Mouse (Mus musculus) heart, adult 8-10 months (tissue): Measurements from ENCODE around the gene Adh7. TPM values are rescaled to one million over a fixed set of nuclear protein-coding genes. Genes with fewer than 3 reads are reported as not detected.

ENCODE experiments used
- DNase-seq: peaks from one replicate; pipeline ENCODE4 v3.0.0; 2022; ENCODE audit warnings: low spot score
- total RNA-seq, 4 experiments: library from RNA; stranded (reverse); gene quantifications; 2 replicates each; pipeline ENCODE4 v1.2.4; 2022

Gene Adh7
- total RNA-seq, 4 experiments from 2014 or later = 0.11 to 0.81 (median 0.47) TPM

DNA sequence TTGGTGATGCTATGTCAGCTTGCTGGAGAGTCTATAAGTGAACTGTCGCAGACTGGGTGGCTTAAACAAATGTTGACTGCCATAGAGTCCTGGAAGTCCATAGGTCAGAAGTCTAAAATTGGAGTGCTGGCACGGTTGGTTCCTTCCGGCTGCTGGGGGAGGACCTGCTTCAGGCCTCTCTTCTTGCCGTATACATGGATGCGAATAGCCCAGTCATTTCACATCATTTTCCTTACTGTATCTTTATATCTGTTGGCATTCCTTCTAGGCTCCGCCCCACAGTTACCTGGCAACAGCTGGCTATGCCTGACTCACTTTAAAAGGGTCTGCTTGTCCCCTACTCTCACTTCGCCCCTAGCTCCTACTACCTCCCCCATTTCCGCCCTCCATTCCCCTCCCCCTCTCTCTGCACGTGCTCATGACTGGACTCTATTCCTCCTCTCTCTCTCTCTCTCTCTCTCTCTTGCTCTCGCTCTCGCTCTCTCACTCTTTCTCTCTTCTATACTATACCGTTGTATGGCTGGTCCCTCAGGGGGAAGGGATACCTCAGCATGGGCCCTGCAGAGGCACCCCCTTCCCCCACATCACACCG, 6.9 kb downstream of the Adh7 start:
- no peak for DNase-seq

DNA sequence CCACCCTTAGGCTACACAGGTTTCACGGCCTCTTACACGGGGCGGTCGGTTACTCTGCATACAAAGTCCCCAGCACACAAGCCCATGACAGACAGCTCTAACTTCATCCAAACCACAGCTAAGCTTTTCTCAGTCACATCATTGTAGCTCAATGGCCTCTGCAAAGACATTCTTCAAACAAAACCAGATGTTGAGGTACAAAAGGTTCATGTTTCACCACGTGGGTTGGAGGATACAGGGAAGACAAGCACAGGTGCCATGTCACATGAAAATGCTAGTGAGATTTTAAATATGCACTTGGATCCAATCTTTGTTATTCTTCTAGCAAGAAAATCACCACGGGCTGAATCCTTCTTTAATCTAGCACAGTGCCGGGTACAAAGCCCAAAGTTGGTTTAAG, 7.8 kb downstream of the Adh7 start:
- DNase-seq = no peak

DNA sequence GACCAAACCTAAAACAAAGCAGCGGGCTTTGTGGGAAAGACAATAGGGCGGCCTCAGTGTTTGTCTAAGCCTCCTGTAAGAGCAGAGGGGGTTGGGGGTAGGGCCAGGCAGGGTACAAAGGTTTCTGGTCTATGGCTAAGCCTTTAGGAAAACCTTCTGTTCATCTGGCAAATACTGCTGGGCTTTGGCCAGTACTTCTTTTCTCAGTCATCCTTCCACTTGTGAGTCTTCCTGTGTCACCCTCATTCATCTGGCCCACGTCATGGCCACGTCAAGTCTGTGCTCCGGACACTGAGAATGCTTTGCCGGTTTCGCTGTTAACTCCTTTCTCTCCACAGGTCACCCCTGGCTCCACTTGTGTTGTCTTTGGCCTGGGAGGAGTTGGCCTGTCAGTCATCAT, 8.3 kb downstream of the Adh7 start:
- DNase-seq = no peak

DNA sequence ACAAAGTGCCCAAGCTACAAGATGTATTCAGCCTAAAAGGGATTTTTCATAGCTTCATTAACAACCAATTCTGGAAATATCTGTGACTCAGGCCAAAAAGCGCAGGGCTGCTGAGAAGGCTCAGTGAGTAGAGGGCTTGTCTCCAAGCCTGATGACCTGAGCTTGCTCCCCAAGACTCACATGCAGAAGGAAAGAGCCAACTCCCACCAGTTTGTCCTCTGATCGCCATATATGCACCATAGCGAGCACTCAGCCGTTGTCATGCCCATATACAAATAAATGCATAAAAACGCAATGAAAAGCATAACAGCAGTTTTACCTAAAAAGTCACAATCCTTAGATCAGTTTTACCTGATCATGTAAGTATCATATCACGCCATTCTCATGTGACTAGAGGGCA, 8.9 kb downstream of the Adh7 start:
- DNase-seq = no peak

DNA sequence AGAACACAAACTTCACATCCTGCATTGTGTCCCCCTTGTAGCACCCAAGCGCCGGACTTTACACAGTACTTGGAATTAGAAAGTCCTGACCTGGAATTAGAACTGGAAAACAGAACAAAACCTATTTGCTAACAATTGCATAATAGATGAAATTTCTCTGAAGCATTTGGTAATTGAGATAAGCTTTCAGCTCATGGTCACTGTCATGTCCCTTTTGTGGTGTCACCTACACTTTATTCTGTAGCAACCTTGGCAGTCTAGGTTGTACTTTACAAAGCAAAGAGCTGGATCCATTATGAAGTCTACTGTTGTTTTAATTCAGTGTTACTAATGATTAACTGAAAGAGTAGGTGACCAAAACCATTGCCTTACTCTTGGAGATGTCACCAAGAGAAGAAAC, 9.5 kb downstream of the Adh7 start:
- no peak for DNase-seq

DNA sequence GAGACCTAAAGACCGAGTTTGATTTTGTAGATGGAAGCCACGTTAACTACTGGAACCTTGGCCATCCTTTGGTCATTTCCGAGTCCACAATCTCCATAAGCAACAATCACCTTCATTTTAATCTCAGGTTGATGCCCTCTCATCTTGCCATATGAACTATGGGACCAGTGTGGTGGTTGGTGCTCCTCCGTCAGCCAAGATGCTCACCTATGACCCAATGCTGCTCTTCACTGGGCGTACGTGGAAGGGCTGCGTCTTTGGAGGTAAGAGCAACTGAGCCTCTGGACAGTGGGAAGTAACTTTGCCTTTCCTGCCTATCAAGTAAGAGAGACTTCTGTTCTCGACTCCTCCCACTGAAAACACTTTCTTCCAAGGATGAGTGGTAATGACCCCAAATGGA, 10.2 kb downstream of the Adh7 start:
- DNase-seq = no peak

DNA sequence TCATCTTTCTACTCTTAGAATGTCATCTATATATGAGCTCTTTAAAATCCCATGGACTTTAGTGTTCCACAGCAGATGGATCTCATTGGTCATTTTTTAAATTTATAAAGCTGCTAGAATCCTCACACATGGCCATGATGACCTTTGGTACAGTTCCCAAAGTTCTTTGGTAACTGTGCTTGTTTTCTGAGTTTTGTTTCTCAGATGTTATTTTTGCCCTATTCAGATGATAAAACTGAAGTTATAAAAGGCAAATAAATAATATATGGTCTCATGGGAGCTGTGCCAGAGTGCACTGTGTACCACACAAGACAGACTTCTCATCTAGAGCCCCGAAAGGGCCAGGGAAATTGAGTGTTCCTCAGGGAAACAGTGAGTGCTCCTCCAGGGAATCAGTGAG, 11.9 kb downstream of the Adh7 start:
- no peak for DNase-seq

DNA sequence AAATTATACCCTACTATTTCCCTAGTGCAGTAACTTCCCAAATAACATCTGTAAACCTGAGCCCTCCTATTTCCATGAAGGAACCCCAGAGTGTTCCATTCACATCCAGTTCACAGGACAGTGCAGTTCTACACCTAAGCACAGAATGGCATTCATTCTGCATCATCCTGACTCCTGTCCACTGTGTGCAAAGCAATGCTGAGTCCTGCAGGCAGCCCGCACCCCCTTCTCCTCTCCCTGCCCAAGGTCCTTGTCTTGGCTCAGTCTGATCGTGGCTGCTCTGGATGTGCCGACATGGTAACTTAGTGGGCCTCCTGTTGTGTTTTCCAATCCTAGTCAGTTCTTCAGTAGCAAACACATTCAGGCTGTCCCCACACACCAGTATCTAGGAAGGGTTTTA, 12.7 kb downstream of the Adh7 start:
- no peak for DNase-seq

DNA sequence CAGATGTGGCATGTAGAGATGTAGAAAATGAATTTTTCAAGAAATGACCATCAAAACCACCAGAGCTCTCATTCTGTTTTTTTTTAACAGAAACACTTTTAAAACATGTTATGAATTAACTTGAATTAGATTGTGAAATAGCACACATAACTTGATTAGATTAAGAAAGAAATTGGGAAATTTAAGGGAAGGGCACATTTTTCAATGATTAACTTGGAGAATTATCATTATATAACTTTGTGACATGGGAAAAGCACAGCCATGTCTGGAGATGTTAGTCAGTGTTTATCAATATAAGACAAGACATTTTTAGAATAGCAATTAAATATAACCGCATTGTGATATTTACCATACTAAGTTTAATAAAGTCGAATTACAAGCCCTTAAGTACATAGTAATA, 14.0 kb downstream of the Adh7 start:
- DNase-seq = no peak

DNA sequence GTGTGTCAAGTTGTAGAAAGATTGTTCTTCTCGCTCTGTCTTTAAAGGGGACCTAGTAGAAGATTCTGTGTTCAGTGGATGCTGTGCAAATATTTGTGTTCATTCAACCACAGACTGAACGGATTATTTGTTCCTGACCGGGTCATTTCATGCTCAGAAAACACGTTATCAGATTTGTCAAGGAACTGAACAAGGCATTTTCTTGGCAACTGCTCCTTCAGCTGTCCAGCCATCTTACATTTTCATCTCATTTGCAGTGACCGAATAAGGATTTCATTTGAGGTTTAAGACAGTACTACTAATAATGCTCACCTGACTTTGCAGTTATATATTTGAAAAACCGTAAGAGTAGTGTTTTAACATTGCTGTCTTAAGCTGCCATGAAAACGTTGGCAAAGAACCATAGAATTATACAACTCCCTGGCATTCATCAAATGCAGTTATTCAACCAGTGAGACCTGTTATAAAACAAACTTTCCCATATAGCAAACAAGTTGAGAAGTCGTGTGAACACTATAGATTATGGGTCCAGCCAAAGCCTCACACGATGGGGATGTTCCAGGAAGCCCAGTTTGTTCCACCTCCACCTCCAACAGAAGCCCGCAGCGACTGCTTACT, 19.1 kb downstream of the Adh7 start:
- DNase-seq = no peak

DNA sequence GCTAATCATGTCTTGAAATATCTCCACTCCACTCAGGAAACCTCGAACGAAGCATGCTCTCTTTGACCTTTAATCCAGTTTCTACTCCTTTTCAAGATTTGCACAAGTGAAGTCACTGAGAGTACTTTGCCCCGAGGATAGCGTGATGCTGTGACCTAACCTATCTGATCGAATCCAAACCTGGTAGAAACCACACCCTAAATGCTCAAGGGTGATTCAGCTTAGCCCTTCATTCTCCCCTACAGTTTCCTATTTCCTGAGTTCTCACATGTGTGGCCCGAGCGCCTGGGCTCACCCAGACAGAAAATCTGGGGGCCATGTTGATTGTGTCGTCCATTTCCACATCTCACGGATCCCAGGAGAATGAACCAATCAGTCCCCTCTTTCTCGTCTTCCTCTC, 20.5 kb downstream of the Adh7 start:
- no peak for DNase-seq

DNA sequence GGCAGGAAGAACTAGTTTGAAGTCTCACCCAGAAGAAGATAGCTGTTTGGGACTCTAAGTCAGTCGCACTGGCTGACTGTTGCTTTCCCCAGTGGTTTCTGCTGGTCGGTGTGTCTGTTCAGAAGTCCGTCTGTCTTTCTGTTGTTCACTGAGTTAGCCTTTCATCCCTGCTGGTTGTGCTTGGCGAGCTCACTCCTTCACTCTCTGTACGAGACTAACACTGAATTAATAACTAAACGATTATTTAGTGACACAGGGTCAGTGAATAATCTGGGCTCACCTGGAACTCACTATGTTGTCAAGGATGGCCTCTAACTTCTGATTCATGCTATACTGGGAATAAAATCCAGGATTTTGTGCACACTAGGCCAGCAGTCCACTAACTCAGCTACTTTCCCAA, 21.9 kb downstream of the Adh7 start:
- no peak for DNase-seq

DNA sequence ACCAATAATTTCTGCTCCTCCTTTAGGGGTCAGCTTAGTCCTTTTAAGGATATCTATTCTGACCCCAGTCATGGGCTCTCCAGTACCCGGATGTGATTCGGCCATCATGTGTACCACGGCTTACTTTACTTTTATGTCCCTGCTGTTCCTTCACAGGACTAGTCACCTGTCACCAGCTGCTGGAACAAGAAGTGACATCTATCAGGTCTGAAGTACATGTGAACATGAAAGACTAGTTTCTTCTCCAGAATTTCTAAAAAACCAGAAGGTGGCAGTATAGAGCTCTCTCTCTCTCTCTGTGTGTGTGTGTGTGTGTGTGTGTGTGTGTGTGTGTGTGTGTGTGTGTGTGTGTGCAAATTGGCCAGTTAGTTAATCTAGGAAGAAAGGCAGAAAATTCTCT, 22.9 kb downstream of the Adh7 start:
- DNase-seq = no peak

DNA sequence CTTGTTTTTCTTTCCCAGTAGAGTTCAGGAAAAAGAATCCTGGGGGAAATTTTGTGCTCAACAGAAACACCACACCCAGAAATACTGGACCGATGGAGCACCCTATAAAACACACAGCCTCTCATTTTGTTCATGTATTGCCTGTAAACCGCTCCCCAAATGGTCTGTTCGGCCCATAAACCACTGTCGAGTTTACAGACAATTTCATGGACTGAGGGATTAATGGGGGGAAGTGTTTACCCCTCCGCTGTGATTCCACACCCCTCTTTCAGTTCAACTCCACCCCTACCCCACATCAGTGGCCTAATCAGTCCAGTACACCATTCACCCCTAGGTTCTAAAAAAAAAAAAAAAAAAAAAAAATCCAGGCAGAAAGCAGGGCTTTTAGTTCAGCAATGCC, 23.4 kb downstream of the Adh7 start:
- DNase-seq = no peak

DNA sequence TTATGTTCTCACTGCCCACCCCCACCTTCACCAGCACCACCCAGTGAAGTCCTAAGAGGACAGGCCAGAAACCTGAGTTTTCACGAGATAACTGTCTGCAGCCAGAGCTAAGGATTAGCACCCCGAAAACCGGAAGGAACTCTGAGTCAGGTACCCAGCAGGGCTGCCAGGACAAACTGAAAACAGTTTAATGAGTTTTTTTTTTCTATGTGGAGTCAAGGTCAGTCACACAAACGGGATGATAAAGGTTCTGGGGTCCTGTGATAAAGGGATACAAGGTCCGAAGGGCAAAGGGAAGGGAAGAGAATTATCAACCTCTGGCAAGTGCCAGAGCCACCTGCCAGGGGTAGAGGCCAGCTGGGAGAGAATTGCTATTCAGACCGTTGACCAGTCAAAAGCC, 23.8 kb downstream of the Adh7 start:
- peak; percentile 24 for DNase-seq

DNA sequence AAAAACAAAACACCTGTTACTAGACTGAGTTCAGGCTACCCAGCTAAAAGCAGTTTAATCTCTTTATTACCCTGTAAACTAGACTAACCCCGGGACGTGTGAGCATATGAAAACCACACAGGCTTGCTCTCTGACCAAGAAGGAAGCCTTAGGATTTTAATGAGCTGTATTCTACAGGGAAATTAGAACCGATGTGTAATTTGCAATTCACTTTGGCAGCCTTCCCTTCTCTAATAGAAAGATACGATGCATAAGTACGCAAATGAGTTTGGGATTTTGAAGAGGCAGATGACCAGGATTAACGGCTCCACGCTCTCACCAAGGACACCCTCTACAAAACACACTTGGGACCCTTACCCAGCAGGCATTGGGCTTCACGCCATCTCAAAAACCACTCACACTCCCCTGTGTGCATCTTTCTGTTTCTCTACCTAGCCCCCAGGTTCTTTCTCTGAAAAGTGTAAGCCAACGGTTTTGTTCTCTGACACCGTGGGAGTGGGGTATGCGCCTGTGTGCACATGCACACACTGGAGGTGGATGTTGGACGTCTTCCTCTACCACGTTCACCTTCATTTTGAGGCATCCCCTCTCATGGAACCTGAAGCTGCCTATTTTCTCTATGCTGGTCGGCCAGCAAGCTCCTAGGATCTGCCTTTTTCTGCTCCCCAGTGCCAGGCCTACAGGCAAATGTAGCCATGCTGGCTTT, 24.6 kb downstream of the Adh7 start:
- DNase-seq = no peak

DNA sequence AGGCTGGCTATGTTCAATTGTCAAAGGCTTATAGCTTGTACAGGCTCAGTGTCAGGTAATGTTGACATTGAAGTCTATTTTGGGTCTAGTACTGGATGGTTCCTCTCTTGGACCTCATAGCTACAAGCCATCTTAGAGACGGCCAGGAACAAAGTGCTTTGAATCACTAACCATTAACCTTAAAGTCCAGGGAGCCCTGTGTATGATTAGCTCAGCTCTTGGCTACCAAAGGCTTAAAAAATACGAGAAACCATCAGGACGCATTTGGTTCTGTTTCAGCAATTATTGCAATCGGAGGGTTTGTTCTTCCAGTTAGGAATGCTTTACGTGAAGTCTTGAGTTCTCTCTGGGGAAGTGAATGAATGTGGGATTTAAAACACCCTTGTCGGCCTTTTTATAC, 25.4 kb downstream of the Adh7 start:
- no peak for DNase-seq

DNA sequence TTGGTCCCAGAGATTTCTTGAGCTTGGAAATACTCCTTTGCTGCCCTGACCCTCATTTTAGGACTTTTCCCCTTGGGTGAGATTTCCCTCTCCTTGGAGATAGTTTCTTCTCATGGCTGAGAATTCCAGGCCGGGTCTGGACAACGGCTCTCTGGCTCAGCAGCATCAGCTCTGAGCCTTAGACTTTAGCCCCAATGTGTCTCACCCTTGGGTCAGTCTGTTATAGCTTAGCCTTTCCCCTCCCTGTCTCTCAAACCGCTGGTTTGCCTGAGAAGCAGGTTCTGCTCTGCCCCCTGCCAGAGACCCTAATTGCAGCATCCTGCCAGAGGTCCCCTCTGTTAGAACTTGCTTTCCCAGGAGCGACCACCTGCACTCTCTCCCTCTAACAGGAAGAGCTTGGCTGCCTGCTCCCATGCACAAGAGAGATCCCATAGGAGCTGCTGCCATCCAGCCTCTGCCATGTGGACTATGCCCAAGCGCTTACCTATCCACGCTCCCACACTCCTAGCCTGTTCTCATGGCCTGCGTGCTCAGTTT, 26.8 kb downstream of the Adh7 start:
- no peak for DNase-seq

DNA sequence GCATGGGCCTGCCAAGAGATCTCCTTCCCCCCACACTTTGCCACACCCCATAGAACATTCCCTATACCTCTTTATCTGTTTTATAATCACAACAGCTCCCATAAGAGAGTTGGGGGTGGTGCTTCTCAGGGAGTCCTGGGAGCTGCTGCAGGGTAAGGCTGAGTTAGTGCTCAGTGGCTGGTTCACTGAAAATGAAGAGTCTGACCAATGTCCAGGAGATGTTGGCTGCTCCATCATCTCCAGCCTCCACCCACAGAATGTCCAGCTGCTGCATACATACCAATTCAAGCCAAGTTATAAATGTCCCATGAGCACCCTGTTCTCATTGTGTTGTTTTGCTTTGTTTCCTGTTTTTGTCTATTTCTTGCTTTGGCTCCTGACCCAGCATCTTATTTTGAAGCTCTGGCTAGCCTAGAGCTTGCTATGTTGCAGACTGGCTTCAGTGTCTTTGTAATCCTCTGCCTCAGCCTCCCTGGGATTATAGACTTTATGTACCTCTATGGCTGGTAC, 29.0 kb downstream of the Adh7 start:
- DNase-seq = peak; percentile 52

DNA sequence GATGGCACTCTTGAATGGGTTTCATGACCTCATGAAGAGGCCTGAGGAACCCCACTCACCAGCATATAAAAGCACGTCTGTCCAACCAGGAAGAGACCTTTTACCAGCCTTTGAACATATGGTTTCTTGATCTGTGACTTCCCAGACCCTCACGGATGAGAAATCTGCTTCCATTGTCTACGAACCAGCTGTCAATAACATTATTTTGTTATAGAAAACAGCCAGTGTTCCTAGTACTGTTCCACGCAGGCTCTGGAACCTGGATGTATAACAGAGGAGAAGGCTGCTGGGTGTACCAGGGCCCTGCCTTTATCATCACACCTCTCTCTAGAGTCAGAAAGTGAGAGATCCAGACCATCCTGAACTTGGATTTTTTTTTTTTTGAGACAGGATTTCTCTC, 29.7 kb downstream of the Adh7 start:
- no peak for DNase-seq

DNA sequence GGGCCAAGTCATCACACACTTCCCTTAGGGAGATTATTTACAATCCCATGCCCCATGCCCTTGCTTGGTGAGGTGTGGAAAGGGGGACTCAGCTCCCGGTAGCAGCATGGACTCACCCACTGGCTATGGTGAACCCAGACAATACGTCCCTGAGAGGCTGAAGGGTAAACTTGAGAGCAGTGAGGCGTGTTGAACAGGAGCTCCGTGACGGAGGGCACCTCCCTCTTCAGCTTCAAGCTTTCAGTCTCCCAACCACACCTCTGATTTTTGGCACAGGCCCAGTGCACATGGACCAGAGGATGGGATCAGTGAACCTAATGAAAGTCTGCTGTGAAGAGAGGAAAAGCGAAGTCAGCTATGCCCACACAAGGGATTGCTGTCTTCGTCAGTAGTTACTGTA, 30.5 kb downstream of the Adh7 start:
- DNase-seq = peak; percentile 29

DNA sequence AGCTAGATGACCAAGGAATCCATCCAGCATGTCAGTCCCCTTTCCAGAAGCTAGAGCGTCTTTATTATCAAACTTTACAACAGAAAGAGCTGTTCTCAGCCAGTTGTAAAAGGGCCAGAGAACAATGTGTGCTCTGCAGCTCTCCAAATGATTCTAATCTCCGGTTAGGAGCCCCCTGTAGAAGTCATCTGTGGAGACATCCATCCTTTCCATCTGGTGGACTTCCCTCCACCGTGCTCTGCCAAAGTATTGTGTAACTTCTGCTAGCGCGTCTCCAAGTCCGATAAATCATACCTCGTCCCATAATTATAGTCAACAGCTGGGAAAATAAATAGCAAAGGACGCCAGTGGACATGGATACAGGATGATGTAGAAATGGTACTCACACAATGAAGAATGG, 31.2 kb downstream of the Adh7 start:
- peak; percentile 89 for DNase-seq

DNA sequence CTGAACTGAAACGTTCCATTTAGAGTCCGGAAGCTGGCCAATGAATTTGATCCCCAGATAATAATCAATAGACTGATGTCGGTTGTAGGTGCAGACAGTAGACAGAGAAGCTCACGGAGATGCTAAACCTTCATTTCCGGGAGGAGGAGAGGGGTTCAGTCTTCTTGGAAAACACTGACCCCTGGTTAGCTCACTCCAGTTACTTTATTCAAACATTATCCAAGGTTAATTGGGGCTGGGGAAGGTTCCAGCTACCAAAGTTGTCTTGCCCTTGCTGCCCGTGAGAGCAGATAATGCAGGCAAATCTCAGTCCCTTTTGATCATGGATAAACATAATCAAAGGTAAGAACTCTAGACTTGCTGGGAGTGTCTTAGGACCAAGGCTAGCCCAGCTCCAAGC, 33.6 kb downstream of the Adh7 start:
- no peak for DNase-seq
